Mouse (Mus musculus): Measurements from ENCODE around the gene Gxylt2. TPM values are rescaled to one million over a fixed set of nuclear protein-coding genes. Genes with fewer than 3 reads are reported as not detected.

Gene Gxylt2
- polyA plus RNA-seq, 1 experiment from 2014 or later = 0.88 TPM

DNA sequence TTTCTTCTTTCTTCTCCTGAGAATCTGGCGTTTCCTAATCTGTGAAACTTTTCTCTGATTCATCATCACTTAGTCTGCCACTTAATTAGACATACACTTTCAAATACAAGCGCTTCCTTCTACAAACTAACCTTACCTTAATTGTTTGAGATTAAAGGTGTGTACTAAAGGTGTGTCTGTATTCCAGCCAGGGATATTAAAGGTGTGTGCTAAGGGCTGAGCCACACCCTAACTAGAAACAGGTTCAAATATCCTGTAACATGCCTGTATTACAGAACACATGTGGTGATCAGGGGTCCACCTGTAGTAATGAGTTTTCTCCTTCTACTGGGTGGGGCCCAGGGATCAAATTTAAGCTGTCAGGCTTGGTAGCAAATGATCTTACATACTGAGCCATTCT lies 116.8 kb downstream of the Gxylt2 start:
- Histone ChIP-seq H3K27ac (ENCODE audit: low read depth, low read length) (no peak overlapping the region), H3K27me3 (ENCODE audit: control insufficient read depth, insufficient read depth, low read length) (no peaks in the 10 kb centered on the region), H3K4me3 (ENCODE audit: low read depth, low read length) (no peak overlapping the region), H3K36me3 (ENCODE audit: control insufficient read depth, insufficient read depth, low read length) (no peaks in the 10 kb centered on the region), H3K9me3 (ENCODE audit: control insufficient read depth, low read length) (no peaks in the 10 kb centered on the region), H3K9ac (replicated peaks; ENCODE audit: low read depth, low read length) (no peak overlapping the region), H3K4me1 (ENCODE audit: control insufficient read depth, insufficient read depth, low read length) (no peaks in the 10 kb centered on the region), H3K4me2 (ENCODE audit: low read depth, low read length) (no peak overlapping the region)
- WGBS = 93% methylated on average over 2 of the region's 2 CpGs
- no peak for ATAC-seq (ENCODE audit: low read depth)

DNA sequence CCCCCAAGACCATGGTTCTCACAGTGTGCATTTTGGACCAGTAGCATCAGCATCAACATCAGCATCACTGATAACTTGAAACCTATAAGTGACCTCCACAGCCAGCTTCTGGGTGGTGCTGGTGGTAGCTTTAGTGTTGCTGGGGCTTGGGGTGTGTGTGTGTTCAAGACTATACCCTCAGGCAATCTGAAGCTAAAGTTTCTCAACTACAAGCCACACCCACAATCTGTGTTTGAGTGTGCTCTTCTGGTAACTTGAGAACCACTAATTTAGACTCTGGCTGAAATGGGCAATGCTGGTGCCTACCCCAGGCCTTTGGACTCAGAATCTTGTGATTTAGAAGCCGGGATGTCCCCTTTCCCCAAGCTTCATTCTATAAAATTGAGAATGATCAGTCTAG lies 118.8 kb downstream of the Gxylt2 start:
- whole genome bisulfite sequencing = 77% methylated on average over 1 of the region's 1 CpGs

DNA sequence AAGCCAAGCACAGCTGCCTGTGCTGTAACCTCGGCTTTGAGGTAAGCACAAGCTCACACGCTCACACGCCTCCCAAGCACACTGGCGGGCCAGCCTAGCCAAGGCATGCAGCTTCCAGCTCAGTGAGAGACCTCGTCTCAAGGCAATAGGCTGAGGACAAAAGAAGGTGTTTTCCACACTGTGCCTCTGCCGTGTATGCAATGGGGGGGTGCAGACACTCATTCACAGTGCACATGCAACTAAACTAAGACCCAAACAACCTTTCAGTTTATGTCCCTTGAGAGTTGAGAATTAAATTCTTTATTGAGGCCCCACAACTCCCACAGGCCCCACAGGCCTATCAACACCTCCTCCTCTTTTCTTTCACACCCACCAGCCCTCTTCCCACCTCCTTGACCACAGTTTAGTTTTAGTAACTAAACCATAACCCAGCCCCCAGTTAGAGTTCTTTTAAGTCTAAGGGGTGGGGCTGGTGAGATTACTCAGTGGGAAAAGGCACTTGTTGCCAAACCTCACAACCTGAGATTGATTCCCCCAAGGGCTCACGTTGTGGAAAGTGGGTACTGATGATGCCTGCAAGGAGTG lies 119.9 kb downstream of the Gxylt2 start:
- H3K27me3 ChIP-seq (ENCODE audit: control insufficient read depth, insufficient read depth, low read length) = no peaks in the 10 kb centered on the region
- H3K9ac ChIP-seq (replicated peaks; ENCODE audit: low read depth, low read length) = no peak overlapping the region
- WGBS = 68% methylated on average over 7 of the region's 7 CpGs
- no peak overlapping the region for H3K4me2 ChIP-seq (ENCODE audit: low read depth, low read length)
- H3K4me3 ChIP-seq (ENCODE audit: low read depth, low read length) = no peak overlapping the region
- no peaks in the 10 kb centered on the region for H3K4me1 ChIP-seq (ENCODE audit: control insufficient read depth, insufficient read depth, low read length)
- ATAC-seq (ENCODE audit: low read depth) = no peak
- no peak overlapping the region for H3K27ac ChIP-seq (ENCODE audit: low read depth, low read length)
- no peaks in the 10 kb centered on the region for H3K9me3 ChIP-seq (ENCODE audit: control insufficient read depth, low read length)
- H3K36me3 ChIP-seq (ENCODE audit: control insufficient read depth, insufficient read depth, low read length) = no peaks in the 10 kb centered on the region

More for the DNA sequence above, 118.8 kb downstream of the Gxylt2 start:
- Histone ChIP-seq H3K4me2 (ENCODE audit: low read depth, low read length) (no peak overlapping the region), H3K27me3 (ENCODE audit: control insufficient read depth, insufficient read depth, low read length) (no peaks in the 10 kb centered on the region), H3K36me3 (ENCODE audit: control insufficient read depth, insufficient read depth, low read length) (no peaks in the 10 kb centered on the region), H3K4me3 (ENCODE audit: low read depth, low read length) (no peak overlapping the region), H3K9me3 (ENCODE audit: control insufficient read depth, low read length) (no peaks in the 10 kb centered on the region), H3K9ac (replicated peaks; ENCODE audit: low read depth, low read length) (no peak overlapping the region), H3K27ac (ENCODE audit: low read depth, low read length) (no peak overlapping the region), H3K4me1 (ENCODE audit: control insufficient read depth, insufficient read depth, low read length) (no peaks in the 10 kb centered on the region)
- ATAC-seq (ENCODE audit: low read depth) = no peak

DNA sequence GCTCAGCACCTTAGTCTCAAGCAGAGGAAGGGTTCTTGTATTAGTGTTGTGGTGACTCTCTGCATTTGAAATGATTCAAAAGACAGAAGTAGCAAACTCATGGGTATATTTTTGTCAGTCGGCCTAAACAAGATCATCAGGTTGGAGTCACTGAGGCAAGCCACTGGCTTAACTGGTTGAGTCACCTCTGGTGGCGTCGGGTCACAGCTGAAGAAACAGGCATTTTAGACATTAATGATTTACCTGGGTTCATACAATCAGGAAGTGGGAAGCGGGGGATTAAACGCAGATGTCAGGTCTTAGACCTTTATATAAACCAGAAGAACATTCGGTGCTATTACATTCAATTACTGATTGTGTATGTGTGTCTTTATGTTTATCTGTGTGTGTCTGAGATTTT lies 121.5 kb downstream of the Gxylt2 start:
- Histone ChIP-seq H3K4me1 (ENCODE audit: control insufficient read depth, insufficient read depth, low read length) (no peaks in the 10 kb centered on the region), H3K4me3 (ENCODE audit: low read depth, low read length) (no peak overlapping the region), H3K9ac (replicated peaks; ENCODE audit: low read depth, low read length) (no peak overlapping the region), H3K36me3 (ENCODE audit: control insufficient read depth, insufficient read depth, low read length) (no peaks in the 10 kb centered on the region), H3K4me2 (ENCODE audit: low read depth, low read length) (no peak overlapping the region), H3K27ac (ENCODE audit: low read depth, low read length) (no peak overlapping the region), H3K27me3 (ENCODE audit: control insufficient read depth, insufficient read depth, low read length) (no peaks in the 10 kb centered on the region), H3K9me3 (ENCODE audit: control insufficient read depth, low read length) (no peaks in the 10 kb centered on the region)
- no peak for ATAC-seq (ENCODE audit: low read depth)
- WGBS = 92% methylated on average over 6 of the region's 6 CpGs

GRCm38 (mm10) chr6:100828565-100828964 lies 124.0 kb downstream of the Gxylt2 start:
- Histone ChIP-seq H3K27me3 (ENCODE audit: control insufficient read depth, insufficient read depth, low read length) (no peaks in the 10 kb centered on the region), H3K27ac (ENCODE audit: low read depth, low read length) (no peak overlapping the region), H3K36me3 (ENCODE audit: control insufficient read depth, insufficient read depth, low read length) (no peaks in the 10 kb centered on the region), H3K4me2 (ENCODE audit: low read depth, low read length) (no peak overlapping the region), H3K9me3 (ENCODE audit: control insufficient read depth, low read length) (no peaks in the 10 kb centered on the region), H3K4me3 (ENCODE audit: low read depth, low read length) (no peak overlapping the region), H3K4me1 (ENCODE audit: control insufficient read depth, insufficient read depth, low read length) (no peaks in the 10 kb centered on the region), H3K9ac (replicated peaks; ENCODE audit: low read depth, low read length) (no peak overlapping the region)
- 94% methylated on average over 7 of the region's 7 CpGs for WGBS
- ATAC-seq (ENCODE audit: low read depth) = no peak

GRCm38 (mm10) chr6:100829770-100830169 lies 125.2 kb downstream of the Gxylt2 start:
- WGBS = 79% methylated on average over 5 of the region's 5 CpGs

GRCm38 (mm10) chr6:100831188-100831587 lies 126.7 kb downstream of the Gxylt2 start:
- no peaks in the 10 kb centered on the region for H3K9me3 ChIP-seq (ENCODE audit: control insufficient read depth, low read length)
- no peak overlapping the region for H3K4me2 ChIP-seq (ENCODE audit: low read depth, low read length)
- H3K27me3 ChIP-seq (ENCODE audit: control insufficient read depth, insufficient read depth, low read length) = no peaks in the 10 kb centered on the region
- WGBS = 95% methylated on average over 3 of the region's 3 CpGs
- ATAC-seq (ENCODE audit: low read depth) = no peak
- no peak overlapping the region for H3K27ac ChIP-seq (ENCODE audit: low read depth, low read length)
- H3K4me1 ChIP-seq (ENCODE audit: control insufficient read depth, insufficient read depth, low read length) = peaks cover 8% of the 10 kb centered on the region; the same call in 1 of the 2 replicates
- no peak overlapping the region for H3K9ac ChIP-seq (replicated peaks; ENCODE audit: low read depth, low read length)
- H3K4me3 ChIP-seq (ENCODE audit: low read depth, low read length) = no peak overlapping the region
- peaks cover 6% of the 10 kb centered on the region; the same call in 1 of the 2 replicates for H3K36me3 ChIP-seq (ENCODE audit: control insufficient read depth, insufficient read depth, low read length)

More at GRCm38 (mm10) chr6:100829770-100830169, 125.2 kb downstream of the Gxylt2 start:
- no peak overlapping the region for H3K4me3 ChIP-seq (ENCODE audit: low read depth, low read length)
- H3K36me3 ChIP-seq (ENCODE audit: control insufficient read depth, insufficient read depth, low read length) = no peaks in the 10 kb centered on the region
- no peaks in the 10 kb centered on the region for H3K27me3 ChIP-seq (ENCODE audit: control insufficient read depth, insufficient read depth, low read length)
- no peak overlapping the region for H3K27ac ChIP-seq (ENCODE audit: low read depth, low read length)
- H3K9ac ChIP-seq (replicated peaks; ENCODE audit: low read depth, low read length) = no peak overlapping the region
- no peak overlapping the region for H3K4me2 ChIP-seq (ENCODE audit: low read depth, low read length)
- H3K4me1 ChIP-seq (ENCODE audit: control insufficient read depth, insufficient read depth, low read length) = peaks cover 2% of the 10 kb centered on the region; the same call in 1 of the 2 replicates
- ATAC-seq (ENCODE audit: low read depth) = no peak
- H3K9me3 ChIP-seq (ENCODE audit: control insufficient read depth, low read length) = no peaks in the 10 kb centered on the region

- peaks cover 8% of the 10 kb centered on the region; the same call in 1 of the 2 replicates for H3K4me1 ChIP-seq (ENCODE audit: control insufficient read depth, insufficient read depth, low read length)
- H3K4me2 ChIP-seq (ENCODE audit: low read depth, low read length) = no peak overlapping the region
- 91% methylated on average over 6 of the region's 6 CpGs for WGBS
- ATAC-seq (ENCODE audit: low read depth) = no peak
- H3K9me3 ChIP-seq (ENCODE audit: control insufficient read depth, low read length) = no peaks in the 10 kb centered on the region
- H3K36me3 ChIP-seq (ENCODE audit: control insufficient read depth, insufficient read depth, low read length) = peaks cover 11% of the 10 kb centered on the region; the same call in 1 of the 2 replicates
- no peak overlapping the region for H3K4me3 ChIP-seq (ENCODE audit: low read depth, low read length)
- no peaks in the 10 kb centered on the region for H3K27me3 ChIP-seq (ENCODE audit: control insufficient read depth, insufficient read depth, low read length)
- no peak overlapping the region for H3K9ac ChIP-seq (replicated peaks; ENCODE audit: low read depth, low read length)
- no peak overlapping the region for H3K27ac ChIP-seq (ENCODE audit: low read depth, low read length)
Observed at GRCm38 (mm10) chr6:100831751-100832150, 127.2 kb downstream of the Gxylt2 start.

DNA sequence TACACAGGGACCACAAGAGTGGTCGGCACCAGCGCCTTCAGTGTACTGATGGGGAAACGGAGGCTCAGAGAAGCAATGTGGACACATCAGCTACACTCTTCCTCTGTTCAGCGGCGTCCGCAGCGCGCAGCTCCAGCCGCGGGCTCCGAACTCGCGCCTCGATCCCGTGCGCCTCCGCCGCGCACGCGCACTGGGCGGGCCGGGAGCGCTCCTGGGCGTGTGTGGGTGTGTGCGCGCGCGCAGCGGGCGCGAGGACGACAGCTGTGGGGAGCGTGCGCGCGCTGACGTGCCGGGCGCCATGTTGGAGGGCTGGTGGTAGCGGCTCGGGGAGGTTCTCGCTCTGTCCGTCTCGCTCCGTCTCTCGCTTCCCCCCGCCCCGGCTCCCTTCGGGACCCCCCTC lies 128.8 kb downstream of the Gxylt2 start, which contains the start of gene Ppp4r2:
Gene Ppp4r2 (plus strand): TSS at position 268 of the 400 bp plus-strand sequence.
- under 1% methylated on average over 41 of the region's 50 CpGs for WGBS
- peak; percentile 95 for ATAC-seq (ENCODE audit: low read depth)
- Histone ChIP-seq H3K4me3 (ENCODE audit: low read depth, low read length) (peak within 1 kb of the TSS; percentile 79), H3K9me3 (ENCODE audit: control insufficient read depth, low read length) (no peaks in the 10 kb centered on the region), H3K27me3 (ENCODE audit: control insufficient read depth, insufficient read depth, low read length) (no peaks in the 10 kb centered on the region), H3K9ac (replicated peaks; ENCODE audit: low read depth, low read length) (peak within 1 kb of the TSS; percentile 74), H3K4me2 (ENCODE audit: low read depth, low read length) (peak within 1 kb of the TSS; percentile 55), H3K36me3 (ENCODE audit: control insufficient read depth, insufficient read depth, low read length) (peaks cover 12% of the 10 kb centered on the region; the same call in 1 of the 2 replicates), H3K27ac (ENCODE audit: low read depth, low read length) (peak within 1 kb of the TSS; percentile 86), H3K4me1 (ENCODE audit: control insufficient read depth, insufficient read depth, low read length) (peaks cover 9% of the 10 kb centered on the region; the same call in 1 of the 2 replicates)

Data from neural tube, embryonic 14.5 days (tissue).